Mouse (Mus musculus): ENCODE results near the gene Smim20. TPM values are rescaled to one million over a fixed set of nuclear protein-coding genes. Genes with fewer than 3 reads are reported as not detected.

Gene Smim20
- total RNA-seq, 2 experiments from 2014 or later: 95.9 to 107 TPM

Other genes starting within 250 kb of the Smim20 start
- under 1 TPM in 1 of 2 experiments, not detected in 1; 0.05 TPM for gene Slc34a2, start 229.0 kb upstream of the Smim20 start, total RNA-seq (2021)
- 1 to 10 TPM; 1.3 to 2.8 TPM for gene Sel1l3, start 53.2 kb upstream of the Smim20 start, total RNA-seq (2021)
- gene Rbpj, start 199.1 kb downstream of the Smim20 start, total RNA-seq (2021): 10 to 100 TPM; 27.2 to 35.3 TPM

All from heart, postnatal 36 days (tissue).